Mouse (Mus musculus): ENCODE measurements around the gene Cyp2d11.

- TF ChIP-seq CTCF (conservative IDR thresholded peaks at IDR 0.05; ENCODE audit: low read length), result no peak
- TF ChIP-seq POU5F1 (IDR thresholded peaks at IDR 0.05; ENCODE audit: borderline replicate concordance, low read length), result no peak
- no peak for TF ChIP-seq NANOG (IDR thresholded peaks at IDR 0.05; ENCODE audit: borderline replicate concordance, low read length)
Measured at GRCm38 (mm10) chr15:82385729-82386128, 8.1 kb downstream of the Cyp2d11 start.
